Mouse (Mus musculus) midbrain, embryonic 13.5 days (tissue): ENCODE data around the gene D8Ertd738e. TPM values are rescaled to one million over a fixed set of nuclear protein-coding genes. Genes with fewer than 3 reads are reported as not detected.

ENCODE experiments used
- ATAC-seq: fragments of 200-750 bp; cut with Nextera tagmentation; 2 replicates; pipeline ENCODE4 v1.8.0; 2017; ENCODE audit warnings: mild to moderate bottlenecking, moderate TSS enrichment, moderate library complexity
- H3K27ac ChIP-seq: fragments of 300-500 bp; sonication (generic); 2 replicates; pipeline ENCODE4 v1.5.1; 2015; ENCODE audit warnings: inconsistent platforms, mild to moderate bottlenecking, moderate library complexity
- H3K27me3 ChIP-seq: fragments of 300-500 bp; sonication (generic); 2 replicates; pipeline ENCODE4 v1.6.1; 2015; ENCODE audit warnings: mild to moderate bottlenecking, inconsistent platforms
- H3K36me3 ChIP-seq: fragments of 300-500 bp; sonication (generic); 2 replicates; pipeline ENCODE4 v1.6.1; 2015; ENCODE audit warnings: mild to moderate bottlenecking, inconsistent platforms
- H3K4me1 ChIP-seq: fragments of 300-500 bp; sonication (generic); replicated peaks from 2 replicates; pipeline ENCODE4 v1.6.1; 2015; ENCODE audit warnings: inconsistent platforms
- H3K4me2 ChIP-seq: fragments of 300-500 bp; sonication (generic); replicated peaks from 2 replicates; pipeline ENCODE4 v1.6.1; 2015; ENCODE audit warnings: moderate library complexity, mild to moderate bottlenecking, inconsistent platforms
- H3K4me3 ChIP-seq: fragments of 300-500 bp; sonication (generic); replicated peaks from 2 replicates; pipeline ENCODE4 v1.5.1; 2015; ENCODE audit warnings: mild to moderate bottlenecking, inconsistent platforms
- H3K9ac ChIP-seq: fragments of 300-500 bp; sonication (generic); replicated peaks from 2 replicates; pipeline ENCODE4 v1.6.1; 2015; ENCODE audit warnings: mild to moderate bottlenecking, inconsistent platforms
- H3K9me3 ChIP-seq: fragments of 300-500 bp; sonication (generic); 2 replicates; pipeline ENCODE4 v1.6.1; 2016; ENCODE audit warnings: mild to moderate bottlenecking, inconsistent platforms
- WGBS: fragments of 180-500 bp; shearing (Covaris S2); methylation state at CpG from one replicate; pipeline ENCODE4 v1.1.7; 2015; 5-methylcytosine and 5-hydroxymethylcytosine counted together
- polyA plus RNA-seq: library from polyadenylated mRNA; unstranded; fragments of >200 nt; fragmentation: Nextera tagmentation; extraction: Ambion mirVana; gene quantifications from 2 replicates; pipeline ENCODE4 v1.2.1, GENCODE M21; 2015

D8Ertd738e gene
- polyA plus RNA-seq, 1 experiment from 2014 or later, result 273 TPM

GRCm38 (mm10) chr8:84233055-84233454 is 16.5 kb downstream of the D8Ertd738e start:
- H3K4me1 ChIP-seq, result peaks cover 45% of the 10 kb centered on the region
- H3K4me2 ChIP-seq, result no peak overlapping the region
- H3K4me3 ChIP-seq, result no peak overlapping the region
- peaks cover 69% of the 10 kb centered on the region for H3K36me3 ChIP-seq
- no peaks in the 10 kb centered on the region for H3K9me3 ChIP-seq
- H3K27me3 ChIP-seq, result no peaks in the 10 kb centered on the region
- H3K9ac ChIP-seq, result 0 out of 2 replicates have a peak overlapping the region, but pooled peaks have one; percentile 28
- 84% methylated on average over 2 of the region's 2 CpGs for WGBS
- no peak overlapping the region for H3K27ac ChIP-seq
- no peak for ATAC-seq

- Histone ChIP-seq H3K27me3 (no peaks in the 10 kb centered on the region), H3K9me3 (no peaks in the 10 kb centered on the region), H3K4me3 (no peak overlapping the region), H3K9ac (no peak overlapping the region), H3K4me2 (no peak overlapping the region), H3K27ac (no peak overlapping the region), H3K36me3 (peaks cover 92% of the 10 kb centered on the region), H3K4me1 (peaks cover 34% of the 10 kb centered on the region)
- ATAC-seq, result 0 out of 2 replicates have a peak, but pooled peaks have one; percentile 21
- WGBS, result 79% methylated on average over 17 of the region's 17 CpGs
Measured at GRCm38 (mm10) chr8:84230735-84231134, 18.8 kb downstream of the D8Ertd738e start.

GRCm38 (mm10) chr8:84223322-84224029 is 26.0 kb downstream of the D8Ertd738e start:
- ATAC-seq, result peak; percentile 30; the same call in 1 of the 2 replicates

GRCm38 (mm10) chr8:84222566-84223165 is 26.9 kb downstream of the D8Ertd738e start:
- H3K36me3 ChIP-seq, result peaks cover 98% of the 10 kb centered on the region
- H3K9ac ChIP-seq, result no peak overlapping the region
- no peak overlapping the region for H3K27ac ChIP-seq
- no peaks in the 10 kb centered on the region for H3K4me1 ChIP-seq
- no peak for ATAC-seq
- H3K4me2 ChIP-seq, result no peak overlapping the region
- no peaks in the 10 kb centered on the region for H3K27me3 ChIP-seq
- H3K9me3 ChIP-seq, result no peaks in the 10 kb centered on the region
- H3K4me3 ChIP-seq, result no peak overlapping the region
- 97% methylated on average over 9 of the region's 9 CpGs for WGBS

More at GRCm38 (mm10) chr8:84223322-84224029, 26.0 kb downstream of the D8Ertd738e start:
- H3K36me3 ChIP-seq, result peaks cover 98% of the 10 kb centered on the region
- no peak overlapping the region for H3K9ac ChIP-seq
- no peaks in the 10 kb centered on the region for H3K4me1 ChIP-seq
- H3K4me2 ChIP-seq, result no peak overlapping the region
- 77% methylated on average over 21 of the region's 21 CpGs for WGBS
- no peaks in the 10 kb centered on the region for H3K27me3 ChIP-seq
- no peaks in the 10 kb centered on the region for H3K9me3 ChIP-seq
- H3K27ac ChIP-seq, result no peak overlapping the region
- H3K4me3 ChIP-seq, result no peak overlapping the region

GRCm38 (mm10) chr8:84220105-84220504 is 29.4 kb downstream of the D8Ertd738e start:
- H3K27me3 ChIP-seq, result no peaks in the 10 kb centered on the region
- no peak overlapping the region for H3K4me2 ChIP-seq
- no peak overlapping the region for H3K9ac ChIP-seq
- no peaks in the 10 kb centered on the region for H3K9me3 ChIP-seq
- no peaks in the 10 kb centered on the region for H3K4me1 ChIP-seq
- 79% methylated on average over 7 of the region's 7 CpGs for WGBS
- H3K36me3 ChIP-seq, result peaks cover 97% of the 10 kb centered on the region
- no peak overlapping the region for H3K27ac ChIP-seq
- ATAC-seq, result no peak
- H3K4me3 ChIP-seq, result no peak overlapping the region

GRCm38 (mm10) chr8:84218143-84218542 is 31.4 kb downstream of the D8Ertd738e start:
- no peaks in the 10 kb centered on the region for H3K4me1 ChIP-seq
- H3K4me3 ChIP-seq, result no peak overlapping the region
- H3K27ac ChIP-seq, result no peak overlapping the region
- H3K36me3 ChIP-seq, result peaks cover 97% of the 10 kb centered on the region
- no peak overlapping the region for H3K4me2 ChIP-seq
- no peak for ATAC-seq
- no peak overlapping the region for H3K9ac ChIP-seq
- H3K27me3 ChIP-seq, result no peaks in the 10 kb centered on the region
- no peaks in the 10 kb centered on the region for H3K9me3 ChIP-seq
- WGBS, result 96% methylated on average over 5 of the region's 5 CpGs

GRCm38 (mm10) chr8:84217206-84217605 is 32.3 kb downstream of the D8Ertd738e start:
- H3K9ac ChIP-seq, result no peak overlapping the region
- 95% methylated on average over 11 of the region's 11 CpGs for WGBS
- no peaks in the 10 kb centered on the region for H3K4me1 ChIP-seq
- H3K4me2 ChIP-seq, result no peak overlapping the region
- no peak for ATAC-seq
- H3K27me3 ChIP-seq, result no peaks in the 10 kb centered on the region
- H3K27ac ChIP-seq, result no peak overlapping the region
- no peaks in the 10 kb centered on the region for H3K9me3 ChIP-seq
- no peak overlapping the region for H3K4me3 ChIP-seq
- H3K36me3 ChIP-seq, result peaks cover 97% of the 10 kb centered on the region

- Histone ChIP-seq H3K27ac (no peak overlapping the region), H3K4me3 (no peak overlapping the region), H3K4me1 (peaks cover 20% of the 10 kb centered on the region), H3K9ac (no peak overlapping the region), H3K4me2 (no peak overlapping the region), H3K9me3 (no peaks in the 10 kb centered on the region), H3K36me3 (peaks cover 91% of the 10 kb centered on the region), H3K27me3 (no peaks in the 10 kb centered on the region)
- 92% methylated on average over 4 of the region's 4 CpGs for WGBS
- no peak for ATAC-seq
Measured at GRCm38 (mm10) chr8:84213277-84213676, 36.2 kb downstream of the D8Ertd738e start.

- Histone ChIP-seq H3K27ac (no peak overlapping the region), H3K27me3 (no peaks in the 10 kb centered on the region), H3K36me3 (peaks cover 79% of the 10 kb centered on the region), H3K9me3 (no peaks in the 10 kb centered on the region), H3K4me3 (no peak overlapping the region), H3K4me1 (peaks cover 27% of the 10 kb centered on the region), H3K4me2 (no peak overlapping the region), H3K9ac (no peak overlapping the region)
- ATAC-seq, result no peak
- 92% methylated on average over 31 of the region's 31 CpGs for WGBS
Measured at GRCm38 (mm10) chr8:84211881-84212563, 37.5 kb downstream of the D8Ertd738e start.

- 93% methylated on average over 3 of the region's 3 CpGs for WGBS
- Histone ChIP-seq H3K4me1 (peaks cover 27% of the 10 kb centered on the region), H3K27ac (no peak overlapping the region), H3K9me3 (no peaks in the 10 kb centered on the region), H3K36me3 (peaks cover 71% of the 10 kb centered on the region), H3K9ac (no peak overlapping the region), H3K4me3 (no peak overlapping the region), H3K4me2 (no peak overlapping the region), H3K27me3 (no peaks in the 10 kb centered on the region)
- no peak for ATAC-seq
Measured at GRCm38 (mm10) chr8:84211202-84211601, 38.3 kb downstream of the D8Ertd738e start.

- WGBS, result 57% methylated on average over 32 of the region's 34 CpGs
Measured at GRCm38 (mm10) chr8:84210167-84210791, 39.2 kb downstream of the D8Ertd738e start.

More at GRCm38 (mm10) chr8:84210167-84210791, 39.2 kb downstream of the D8Ertd738e start:
- Histone ChIP-seq H3K9me3 (no peaks in the 10 kb centered on the region), H3K4me1 (peaks cover 27% of the 10 kb centered on the region), H3K4me2 (peak overlapping the region; percentile 31), H3K36me3 (peaks cover 62% of the 10 kb centered on the region), H3K9ac (peak overlapping the region; percentile 36; the same call in 1 of the 2 replicates), H3K4me3 (no peak overlapping the region), H3K27ac (no peak overlapping the region), H3K27me3 (no peaks in the 10 kb centered on the region)
- peak; percentile 49; the same call in 1 of the 2 replicates for ATAC-seq
